Mouse (Mus musculus) megakaryocyte, embryonic 14.5 days (primary cell): ENCODE results near the gene Gli1. TPM values are rescaled to one million over a fixed set of nuclear protein-coding genes. Genes with fewer than 3 reads are reported as not detected.

Source experiments
- H3K27me3 ChIP-seq: replicated peaks from 2 replicates; pipeline ENCODE3; 2012; ENCODE audit warnings: inconsistent platforms
- H3K36me3 ChIP-seq: replicated peaks from 2 replicates; pipeline ENCODE3; 2012; ENCODE audit warnings: low read length, inconsistent platforms, mixed read lengths
- H3K4me1 ChIP-seq: 2 replicates; pipeline ENCODE4 v1.6.1; 2012; ENCODE audit warnings: inconsistent platforms
- H3K4me3 ChIP-seq: replicated peaks from 2 replicates; pipeline ENCODE3; 2012; ENCODE audit warnings: moderate library complexity, mild to moderate bottlenecking, inconsistent platforms
- H3K9me3 ChIP-seq: 2 replicates; pipeline ENCODE4 v1.6.1; 2012; ENCODE audit warnings: inconsistent platforms
- FLI1 ChIP-seq: IDR thresholded peaks from 2 replicates; pipeline ENCODE4 v1.6.1; 2012; ENCODE audit warnings: low read length, inconsistent platforms, mixed read lengths
- GATA1 ChIP-seq: IDR thresholded peaks from 3 replicates; pipeline ENCODE4 v1.6.1; 2012; ENCODE audit warnings: mixed read lengths, low read length, inconsistent platforms, borderline replicate concordance
- polyA plus RNA-seq: library from polyadenylated mRNA; stranded (reverse); fragments of >175 nt; gene quantifications from 2 replicates; pipeline ENCODE4 v1.2.3, GENCODE M21; 2012; ENCODE audit warnings: low replicate concordance; ENCODE audit not compliant: insufficient read depth

Gene Gli1
- polyA plus RNA-seq, 1 experiment: 0.02 TPM

- TF ChIP-seq GATA1 (no peak), FLI1 (no peak)
These were observed 48.1 kb downstream of the Gli1 start for GRCm38 (mm10) chr10:127293590-127294113.

GRCm38 (mm10) chr10:127292987-127293538 lies 48.7 kb downstream of the Gli1 start:
- no peaks in the 10 kb centered on the region for H3K27me3 ChIP-seq
- H3K36me3 ChIP-seq: peaks cover 67% of the 10 kb centered on the region
- H3K4me3 ChIP-seq: peak overlapping the region; percentile 97
- no peak for TF ChIP-seq GATA1
- TF ChIP-seq FLI1: no peak
- H3K9me3 ChIP-seq: no peaks in the 10 kb centered on the region
- H3K4me1 ChIP-seq: peaks cover 68% of the 10 kb centered on the region

More at GRCm38 (mm10) chr10:127293590-127294113, 48.1 kb downstream of the Gli1 start:
- Histone ChIP-seq H3K4me1 (peaks cover 68% of the 10 kb centered on the region), H3K9me3 (no peaks in the 10 kb centered on the region), H3K27me3 (no peaks in the 10 kb centered on the region), H3K36me3 (peaks cover 73% of the 10 kb centered on the region), H3K4me3 (peak overlapping the region; percentile 86)

- Histone ChIP-seq H3K36me3 (peaks cover 67% of the 10 kb centered on the region), H3K9me3 (no peaks in the 10 kb centered on the region), H3K27me3 (no peaks in the 10 kb centered on the region), H3K4me3 (peak overlapping the region; percentile 97), H3K4me1 (peaks cover 69% of the 10 kb centered on the region)
- TF ChIP-seq FLI1 (no peak), GATA1 (no peak)
These were observed 49.7 kb downstream of the Gli1 start for GRCm38 (mm10) chr10:127291881-127292638.

- peak overlapping the region; percentile 97 for H3K4me3 ChIP-seq
- TF ChIP-seq GATA1: no peak
- no peak for TF ChIP-seq FLI1
- no peaks in the 10 kb centered on the region for H3K27me3 ChIP-seq
- H3K4me1 ChIP-seq: peaks cover 71% of the 10 kb centered on the region
- no peaks in the 10 kb centered on the region for H3K9me3 ChIP-seq
- H3K36me3 ChIP-seq: peaks cover 67% of the 10 kb centered on the region
These were observed 50.6 kb downstream of the Gli1 start for GRCm38 (mm10) chr10:127290930-127291880.

- Histone ChIP-seq H3K4me3 (peak overlapping the region; percentile 97), H3K27me3 (no peaks in the 10 kb centered on the region), H3K36me3 (peaks cover 67% of the 10 kb centered on the region), H3K4me1 (peaks cover 71% of the 10 kb centered on the region), H3K9me3 (no peaks in the 10 kb centered on the region)
- TF ChIP-seq GATA1: peak; percentile 64; the same call in 1 of the 3 replicates
- TF ChIP-seq FLI1: no peak
These were observed 51.4 kb downstream of the Gli1 start for GRCm38 (mm10) chr10:127290307-127290929.

- H3K36me3 ChIP-seq: peaks cover 67% of the 10 kb centered on the region
- no peak for TF ChIP-seq FLI1
- no peak for TF ChIP-seq GATA1
- no peaks in the 10 kb centered on the region for H3K27me3 ChIP-seq
- no peaks in the 10 kb centered on the region for H3K9me3 ChIP-seq
- peaks cover 71% of the 10 kb centered on the region for H3K4me1 ChIP-seq
- peak overlapping the region; percentile 97 for H3K4me3 ChIP-seq
These were observed 52.1 kb downstream of the Gli1 start for GRCm38 (mm10) chr10:127289573-127290191.

- Histone ChIP-seq H3K36me3 (peaks cover 67% of the 10 kb centered on the region), H3K27me3 (no peaks in the 10 kb centered on the region), H3K4me1 (peaks cover 71% of the 10 kb centered on the region), H3K4me3 (peak within 1 kb of the TSS; percentile 97), H3K9me3 (no peaks in the 10 kb centered on the region)
- TF ChIP-seq GATA1 (no peak), FLI1 (no peak)
These were observed 52.8 kb downstream of the Gli1 start, which contains the start of gene Mbd6 for GRCm38 (mm10) chr10:127288800-127289572. Gene Mbd6 (minus strand): TSS chr10:127289018.

GRCm38 (mm10) chr10:127288328-127288799 lies 53.4 kb downstream of the Gli1 start:
- H3K36me3 ChIP-seq: peaks cover 67% of the 10 kb centered on the region
- H3K4me1 ChIP-seq: peaks cover 67% of the 10 kb centered on the region
- H3K9me3 ChIP-seq: no peaks in the 10 kb centered on the region
- TF ChIP-seq GATA1: no peak
- TF ChIP-seq FLI1: no peak
- H3K27me3 ChIP-seq: no peaks in the 10 kb centered on the region
- H3K4me3 ChIP-seq: peak overlapping the region; percentile 97
